Mouse (Mus musculus): ENCODE measurements around the gene Robo4.

Robo4 gene

DNA sequence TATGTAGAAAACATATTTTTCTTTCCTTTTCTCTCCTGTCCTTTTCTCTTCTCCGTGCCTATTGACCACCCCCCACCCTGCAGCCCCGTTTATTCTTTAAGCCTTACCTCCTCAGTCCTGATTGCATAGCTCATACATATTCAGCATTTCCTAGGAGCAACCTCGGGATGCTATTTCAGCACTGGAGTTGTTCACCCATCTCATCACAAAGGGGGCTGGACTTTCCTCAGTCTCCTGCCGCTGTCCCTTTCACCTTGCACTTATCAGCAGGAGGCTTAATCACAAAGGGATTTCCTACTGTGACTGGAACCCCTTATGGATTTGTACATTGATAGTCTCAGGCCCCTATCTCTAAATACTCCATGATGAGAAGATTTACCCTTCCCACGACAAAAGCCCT is 50.7 kb downstream of the Robo4 start:
- no peak for DNase-seq (ENCODE audit: extremely low spot score, low read depth, low spot score)

DNA sequence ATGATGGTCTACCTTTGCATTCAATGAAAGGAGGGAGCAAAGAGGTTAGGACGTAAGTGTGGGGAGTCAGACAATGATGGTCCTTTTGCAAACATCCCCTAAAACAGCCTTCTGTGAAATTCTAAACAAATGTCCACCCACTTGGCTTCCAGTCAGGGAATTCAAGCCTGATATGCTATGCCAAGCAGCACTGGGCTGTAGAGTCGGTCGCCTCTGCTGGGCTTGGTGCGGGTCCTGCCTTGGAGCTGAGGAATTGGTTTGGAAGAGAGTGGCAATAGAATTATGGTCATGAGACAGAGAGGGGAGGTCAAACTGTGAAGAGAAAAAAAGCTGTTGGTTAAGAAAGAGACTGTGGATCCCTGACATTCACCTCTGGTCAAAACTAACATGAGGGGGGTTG is 51.6 kb downstream of the Robo4 start:
- DNase-seq (ENCODE audit: extremely low spot score, low read depth, low spot score), result no peak

DNA sequence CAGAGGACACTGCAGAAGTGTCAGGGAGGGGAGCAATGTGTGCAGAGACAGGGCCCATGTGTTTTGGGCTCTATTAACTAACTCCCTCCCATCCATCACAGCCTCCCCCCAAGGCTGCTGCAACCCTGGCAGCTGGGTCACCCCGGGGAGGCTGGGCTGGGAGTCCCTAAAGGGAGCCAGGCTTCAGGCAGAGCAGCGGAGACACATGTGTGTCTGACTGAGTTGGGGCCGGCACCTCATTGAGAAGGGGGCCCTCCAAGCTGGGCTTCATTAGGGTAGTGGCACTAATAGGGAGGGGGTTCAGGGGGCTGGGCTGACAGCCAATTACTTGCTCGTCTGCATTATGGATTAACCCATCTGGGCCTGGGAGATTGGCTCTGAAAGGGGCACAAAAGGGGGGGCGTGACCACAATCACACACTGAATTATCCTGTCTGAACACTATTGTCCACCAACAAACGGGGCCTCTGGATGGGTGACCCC is 52.4 kb downstream of the Robo4 start:
- DNase-seq (ENCODE audit: extremely low spot score, low read depth, low spot score), result no peak

- no peak for DNase-seq (ENCODE audit: extremely low spot score, low read depth, low spot score)
These were observed 53.3 kb downstream of the Robo4 start for GRCm38 (mm10) chr9:37454991-37455390.

GRCm38 (mm10) chr9:37455868-37456267 is 54.2 kb downstream of the Robo4 start:
- no peak for DNase-seq (ENCODE audit: extremely low spot score, low read depth, low spot score)

DNA sequence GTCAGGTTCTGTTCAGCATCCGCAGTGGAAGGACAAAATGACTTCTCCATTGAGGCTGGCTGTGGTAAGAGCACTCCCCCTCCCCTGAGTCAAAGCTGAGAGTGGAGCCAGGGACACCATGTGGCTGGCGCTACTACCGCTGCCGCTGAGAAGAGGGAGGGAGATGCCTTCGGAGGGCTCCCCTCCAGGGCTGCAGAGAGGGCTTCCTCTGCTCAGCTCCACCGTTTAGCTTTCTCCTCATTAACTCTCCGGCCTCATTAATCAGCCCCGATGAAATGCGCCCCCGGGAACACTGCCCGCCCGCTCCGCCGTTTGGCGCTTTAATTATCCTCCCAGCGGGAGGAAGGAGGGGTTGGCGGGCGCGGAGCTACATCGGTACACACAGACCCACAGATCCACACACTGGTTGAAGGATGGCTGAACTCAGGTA is 54.8 kb downstream of the Robo4 start:
- DNase-seq (ENCODE audit: extremely low spot score, low read depth, low spot score), result no peak

GRCm38 (mm10) chr9:37457151-37457550 is 55.5 kb downstream of the Robo4 start:
- no peak for DNase-seq (ENCODE audit: extremely low spot score, low read depth, low spot score)

DNA sequence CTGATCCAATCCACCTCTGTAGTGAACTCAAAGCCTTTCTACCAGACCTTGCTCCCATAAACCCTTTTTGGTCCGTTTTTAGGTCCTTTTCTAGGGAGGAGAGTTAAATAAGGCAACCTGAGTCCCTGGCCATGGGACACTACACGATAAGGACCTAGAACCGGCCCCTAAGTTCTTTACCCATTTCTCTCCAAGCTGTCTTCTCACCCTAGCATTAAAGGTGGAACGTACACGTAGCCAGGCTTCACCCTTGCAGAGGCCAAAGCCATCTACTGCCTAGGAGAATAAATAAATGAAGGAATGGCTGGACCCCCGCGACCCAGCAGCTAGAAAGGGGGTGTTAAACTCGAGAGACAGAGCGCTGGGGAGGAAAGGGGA is 58.0 kb downstream of the Robo4 start:
- DNase-seq (ENCODE audit: extremely low spot score, low read depth, low spot score), result no peak

DNA sequence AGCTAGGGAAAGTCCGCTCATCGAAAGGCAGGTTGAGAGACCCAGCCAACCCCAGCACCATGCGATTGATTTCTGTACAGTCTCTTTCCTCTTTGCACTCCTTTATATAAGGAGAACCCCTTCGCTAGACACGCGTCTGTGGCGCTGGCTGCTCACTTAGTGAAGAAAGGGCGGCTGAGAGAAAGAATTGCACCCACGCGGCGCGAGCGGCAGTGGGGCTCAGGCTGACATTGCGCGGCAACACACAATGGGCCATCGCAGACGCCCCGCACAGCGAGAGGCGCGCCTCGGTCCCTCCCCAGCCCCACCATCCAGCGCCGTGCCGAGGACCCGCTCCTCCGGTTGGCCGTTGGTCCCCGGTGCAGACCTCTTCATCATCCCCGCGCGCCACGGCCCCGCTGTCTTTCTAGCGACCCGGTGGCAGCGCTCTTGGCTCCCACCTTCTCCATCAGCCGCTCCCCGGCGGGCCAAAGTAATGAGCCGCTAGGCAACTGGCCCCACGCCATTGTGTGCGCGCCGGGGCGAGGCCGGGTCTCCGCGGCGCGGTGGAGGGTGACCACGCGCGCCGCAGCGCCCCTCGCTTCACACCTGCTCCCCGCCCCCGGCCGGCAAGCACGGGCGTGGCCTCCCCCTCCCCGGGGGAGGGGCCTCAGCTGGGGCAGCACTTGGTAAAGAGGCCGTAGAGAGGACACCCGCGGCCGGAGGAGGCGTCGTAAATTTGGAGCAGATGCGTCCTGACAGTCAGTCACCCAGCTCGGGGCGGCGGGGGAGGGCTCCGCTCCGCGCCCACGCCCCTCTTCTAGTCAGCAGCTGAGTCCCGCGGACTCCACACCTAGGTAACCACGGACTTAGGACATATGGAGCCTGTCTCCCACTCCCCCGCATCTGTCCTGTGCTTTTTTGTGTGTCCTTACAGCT is 58.6 kb downstream of the Robo4 start:
- DNase-seq (ENCODE audit: extremely low spot score, low read depth, low spot score), result no peak

DNA sequence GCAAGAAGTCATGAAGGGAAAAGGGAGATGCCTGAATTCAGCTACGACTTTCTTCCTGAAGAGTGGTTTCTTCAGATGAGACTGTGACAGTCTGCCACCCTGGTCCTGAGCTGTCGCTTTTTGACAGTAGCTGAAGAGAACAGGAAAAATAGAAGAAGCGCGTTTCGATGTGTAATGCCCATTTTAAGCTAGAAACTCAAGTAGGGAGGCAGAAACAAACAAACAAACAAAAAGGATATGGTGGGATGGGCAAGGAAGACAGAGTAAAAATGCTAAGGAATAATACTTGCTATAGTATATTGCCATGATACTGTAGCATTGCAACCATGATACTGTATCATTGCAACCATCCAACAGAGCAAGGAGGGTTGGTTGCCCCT is 59.3 kb downstream of the Robo4 start:
- DNase-seq (ENCODE audit: extremely low spot score, low read depth, low spot score), result no peak

DNA sequence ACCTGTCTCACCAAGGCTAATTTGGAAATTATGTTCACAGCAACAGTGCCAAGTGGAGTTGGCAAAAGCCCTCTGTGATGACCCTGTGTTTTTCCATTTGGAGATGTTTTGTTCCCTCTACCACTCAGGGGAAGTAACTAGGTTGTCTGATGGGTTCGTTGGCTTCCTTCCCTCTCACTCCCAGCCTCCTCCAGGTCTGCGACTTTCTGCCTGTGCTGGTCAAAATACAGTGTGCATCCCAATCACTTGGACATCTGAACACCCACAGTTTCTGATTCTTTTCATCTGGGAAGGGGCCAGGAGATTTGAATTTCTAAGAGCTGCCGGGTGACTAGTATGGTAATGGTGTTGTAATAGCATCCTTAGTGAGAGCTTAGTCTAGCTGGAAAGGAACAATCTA is 59.9 kb downstream of the Robo4 start:
- no peak for DNase-seq (ENCODE audit: extremely low spot score, low read depth, low spot score)

- no peak for DNase-seq (ENCODE audit: extremely low spot score, low read depth, low spot score)
These were observed 61.1 kb downstream of the Robo4 start for GRCm38 (mm10) chr9:37462764-37463163.

Data from hindlimb bud, embryonic 11.5 days (tissue).